Mouse (Mus musculus) kidney, postnatal 0 days (tissue): ENCODE measurements around the gene Spo11. TPM values are rescaled to one million over a fixed set of nuclear protein-coding genes. Genes with fewer than 3 reads are reported as not detected.
A peak's percentile ranks its signal among the peaks of the same experiment; 100 is the strongest.

Source experiments
- ATAC-seq: fragments of 200-750 bp; cut with Nextera tagmentation; replicated peaks from 2 replicates; pipeline ENCODE4 v1.8.0; 2017; ENCODE audit warnings: low read depth, moderate number of reproducible peaks, moderate TSS enrichment, moderate library complexity; ENCODE audit not compliant: low FRiP score
- DNase-seq: peaks from one replicate; pipeline ENCODE4 v3.0.0-alpha.2; 2016; ENCODE audit warnings: low spot score
- H3K27ac ChIP-seq: fragments of 300-500 bp; sonication (generic); 2 replicates; pipeline ENCODE4 v1.5.1; 2014; ENCODE audit warnings: mild to moderate bottlenecking
- H3K27me3 ChIP-seq: fragments of 300-500 bp; sonication (generic); 2 replicates; pipeline ENCODE4 v1.6.1; 2014; ENCODE audit warnings: low read length, mixed read lengths; ENCODE audit not compliant: insufficient read depth
- H3K36me3 ChIP-seq: fragments of 300-500 bp; sonication (generic); 2 replicates; pipeline ENCODE4 v1.6.1; 2014; ENCODE audit warnings: low read length, mixed read lengths; ENCODE audit not compliant: insufficient read depth
- H3K4me1 ChIP-seq: fragments of 300-500 bp; sonication (generic); replicated peaks from 2 replicates; pipeline ENCODE4 v1.6.1; 2014; ENCODE audit warnings: antibody characterized with exemption, low read length, mixed read lengths; ENCODE audit not compliant: insufficient read depth
- H3K4me2 ChIP-seq: fragments of 300-500 bp; sonication (generic); 2 replicates; pipeline ENCODE4 v1.6.1; 2014; ENCODE audit warnings: mild to moderate bottlenecking, low read length, moderate library complexity, mixed read lengths
- H3K4me3 ChIP-seq: fragments of 300-500 bp; sonication (generic); replicated peaks from 2 replicates; pipeline ENCODE4 v1.5.1; 2014; ENCODE audit warnings: low read depth, low read length
- H3K9ac ChIP-seq: fragments of 300-500 bp; sonication (generic); 2 replicates; pipeline ENCODE4 v1.6.1; 2014; ENCODE audit warnings: low read depth, low read length
- H3K9me3 ChIP-seq: fragments of 300-500 bp; sonication (generic); replicated peaks from 2 replicates; pipeline ENCODE4 v1.6.1; 2016; ENCODE audit warnings: low read length, inconsistent platforms, mixed read lengths
- CTCF ChIP-seq: IDR thresholded peaks from 2 replicates; pipeline ENCODE4 v1.5.1; 2016; ENCODE audit warnings: antibody characterized with exemption, low read depth, mild to moderate bottlenecking, moderate library complexity
- WGBS: fragments of 180-500 bp; shearing (Covaris S2); extraction: QIAGEN DNeasy Blood & Tissue Kit; methylation state at CpG from one replicate; pipeline ENCODE4 v1.1.7; 2014; 5-methylcytosine and 5-hydroxymethylcytosine counted together
- polyA plus RNA-seq: library from polyadenylated mRNA; unstranded; fragments of >200 nt; fragmentation: Nextera tagmentation; extraction: Ambion mirVana; gene quantifications from 2 replicates; pipeline ENCODE4 v1.2.1, GENCODE M21; 2015

Spo11 gene
- polyA plus RNA-seq, 1 experiment from 2014 or later = 0.11 TPM

- DNase-seq = no peak
- no peak for TF ChIP-seq CTCF
- no peaks in the 10 kb centered on the region for H3K9me3 ChIP-seq
- H3K27ac ChIP-seq = no peak overlapping the region
- no peak overlapping the region for H3K4me2 ChIP-seq
- no peak overlapping the region for H3K9ac ChIP-seq
- ATAC-seq = no peak
- no peaks in the 10 kb centered on the region for H3K27me3 ChIP-seq
- no peaks in the 10 kb centered on the region for H3K4me1 ChIP-seq
- H3K4me3 ChIP-seq = no peak overlapping the region
- 94% methylated on average over 8 of the region's 8 CpGs for WGBS
- peaks cover 80% of the 10 kb centered on the region for H3K36me3 ChIP-seq
Observed at GRCm38 (mm10) chr2:173011440-173011839, 33.9 kb downstream of the Spo11 start.

- no peak for TF ChIP-seq CTCF
- 78% methylated on average over 7 of the region's 7 CpGs for WGBS
- Histone ChIP-seq H3K36me3 (peaks cover 47% of the 10 kb centered on the region), H3K27me3 (no peaks in the 10 kb centered on the region), H3K4me3 (no peak overlapping the region), H3K27ac (no peak overlapping the region), H3K4me2 (no peak overlapping the region), H3K4me1 (peaks cover 4% of the 10 kb centered on the region; the same call in 1 of the 2 replicates), H3K9ac (no peak overlapping the region), H3K9me3 (no peaks in the 10 kb centered on the region)
- DNase-seq (no peak), ATAC-seq (no peak)
Observed at GRCm38 (mm10) chr2:173014741-173015287, 37.3 kb downstream of the Spo11 start.

GRCm38 (mm10) chr2:173017940-173018339, 40.4 kb downstream of the Spo11 start:
- Histone ChIP-seq H3K4me1 (peaks cover 15% of the 10 kb centered on the region), H3K27ac (no peak overlapping the region), H3K9ac (no peak overlapping the region), H3K27me3 (no peaks in the 10 kb centered on the region), H3K9me3 (no peaks in the 10 kb centered on the region), H3K4me2 (no peak overlapping the region), H3K36me3 (peaks cover 20% of the 10 kb centered on the region), H3K4me3 (no peak overlapping the region)
- ATAC-seq (no peak), DNase-seq (no peak)
- WGBS = 40% methylated on average over 6 of the region's 6 CpGs
- no peak for TF ChIP-seq CTCF

GRCm38 (mm10) chr2:173018618-173019017, 41.1 kb downstream of the Spo11 start:
- peak; percentile 31; the same call in 1 of the 2 replicates for TF ChIP-seq CTCF
- ATAC-seq (no peak), DNase-seq (peak; percentile 40)
- 10% methylated on average over 8 of the region's 8 CpGs for WGBS
- Histone ChIP-seq H3K27me3 (no peaks in the 10 kb centered on the region), H3K9me3 (no peaks in the 10 kb centered on the region), H3K4me1 (peaks cover 18% of the 10 kb centered on the region), H3K9ac (no peak overlapping the region), H3K27ac (no peak overlapping the region), H3K4me3 (no peak overlapping the region), H3K4me2 (no peak overlapping the region), H3K36me3 (peaks cover 14% of the 10 kb centered on the region)

GRCm38 (mm10) chr2:173019322-173019721, 41.8 kb downstream of the Spo11 start:
- Histone ChIP-seq H3K9ac (no peak overlapping the region), H3K9me3 (no peaks in the 10 kb centered on the region), H3K4me1 (peaks cover 18% of the 10 kb centered on the region), H3K4me2 (peak overlapping the region; percentile 70), H3K36me3 (peaks cover 8% of the 10 kb centered on the region; the same call in 1 of the 2 replicates), H3K4me3 (peak overlapping the region; percentile 27), H3K27ac (no peak overlapping the region), H3K27me3 (no peaks in the 10 kb centered on the region)
- WGBS = 16% methylated on average over 9 of the region's 9 CpGs
- TF ChIP-seq CTCF = no peak
- ATAC-seq = no peak
- DNase-seq = no peak

- H3K4me1 ChIP-seq = peaks cover 18% of the 10 kb centered on the region
- under 1% methylated on average over 29 of the region's 29 CpGs for WGBS
- no peak for TF ChIP-seq CTCF
- H3K4me3 ChIP-seq = peak overlapping the region; percentile 27
- peak overlapping the region; percentile 70 for H3K4me2 ChIP-seq
- DNase-seq = peak; percentile 95
- no peak overlapping the region for H3K9ac ChIP-seq
- H3K27ac ChIP-seq = no peak overlapping the region
- ATAC-seq = peak; percentile 60
- peaks cover 4% of the 10 kb centered on the region; the same call in 1 of the 2 replicates for H3K36me3 ChIP-seq
- H3K27me3 ChIP-seq = no peaks in the 10 kb centered on the region
- no peaks in the 10 kb centered on the region for H3K9me3 ChIP-seq
Observed at GRCm38 (mm10) chr2:173019790-173020189, 42.3 kb downstream of the Spo11 start.

GRCm38 (mm10) chr2:173020430-173020829, 42.9 kb downstream of the Spo11 start, which contains the start of gene Rbm38:
Gene Rbm38, plus strand, starts transcription at chr2:173020498.
- no peak for DNase-seq
- peak within 1 kb of the TSS; percentile 70 for H3K4me2 ChIP-seq
- H3K27me3 ChIP-seq = no peaks in the 10 kb centered on the region
- H3K9ac ChIP-seq = no peak within 1 kb of the TSS
- no peak within 1 kb of the TSS for H3K27ac ChIP-seq
- H3K36me3 ChIP-seq = 0 out of 2 replicates have a peak, but pooled peaks cover 3% of the 10 kb centered on the region
- WGBS = 32% methylated on average over 11 of the region's 11 CpGs
- peaks cover 22% of the 10 kb centered on the region for H3K4me1 ChIP-seq
- peak within 1 kb of the TSS; percentile 79 for H3K4me3 ChIP-seq
- no peak for TF ChIP-seq CTCF
- no peaks in the 10 kb centered on the region for H3K9me3 ChIP-seq
- ATAC-seq = no peak
